Mouse (Mus musculus) gonadal fat pad, adult 2 months (tissue): ENCODE measurements around the gene Ccdc57. TPM values are rescaled to one million over a fixed set of nuclear protein-coding genes. Genes with fewer than 3 reads are reported as not detected.
"Not testable (repeated sequence)": the region's sequence is repeated elsewhere in the genome, so short reads cannot be mapped to it uniquely, and the experiment has no call there.

Experiments
- DNase-seq: peaks from one replicate; pipeline ENCODE4 v3.0.0-alpha.2; 2012; ENCODE audit warnings: low read depth
- polyA plus RNA-seq: library from polyadenylated mRNA; depleted of rRNA; stranded (reverse); fragments of >200 nt; gene quantifications from 2 replicates; pipeline ENCODE4 v1.2.3, GENCODE M21; 2012; rRNA removed

Gene Ccdc57
- polyA plus RNA-seq, 1 experiment = 5.6 TPM

GRCm38 (mm10) chr11:120784064-120784791 is 148.4 kb downstream of the Ccdc57 start, which contains the start of the genes Rfng and Gps1:
Gene Rfng (minus strand): TSS chr11:120784207.
Gene Gps1 (plus strand): TSS chr11:120784272.
- no peak for DNase-seq

- DNase-seq = no peak
These were observed 149.1 kb downstream of the Ccdc57 start for GRCm38 (mm10) chr11:120783426-120784063.

DNA sequence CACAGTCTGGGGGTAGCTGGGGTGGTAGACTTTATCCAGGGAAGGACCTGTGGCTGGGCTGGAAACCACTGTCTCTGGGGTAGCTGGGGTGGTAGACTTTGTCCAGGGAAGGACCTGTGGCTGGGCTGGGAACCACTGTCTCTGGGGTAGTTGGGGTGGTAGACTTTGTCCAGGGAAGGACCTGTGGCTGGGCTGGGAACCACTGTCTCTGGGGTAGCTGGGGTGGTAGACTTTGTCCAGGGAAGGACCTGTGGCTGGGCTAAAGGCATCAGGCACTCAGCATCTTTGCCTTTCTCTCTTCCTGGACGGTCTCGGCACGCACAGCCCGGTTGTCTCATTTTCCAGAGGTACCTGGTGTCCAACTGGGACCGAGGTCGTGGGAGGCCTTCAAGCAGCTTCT is 151.3 kb downstream of the Ccdc57 start:
- DNase-seq = not testable (repeated sequence)

DNA sequence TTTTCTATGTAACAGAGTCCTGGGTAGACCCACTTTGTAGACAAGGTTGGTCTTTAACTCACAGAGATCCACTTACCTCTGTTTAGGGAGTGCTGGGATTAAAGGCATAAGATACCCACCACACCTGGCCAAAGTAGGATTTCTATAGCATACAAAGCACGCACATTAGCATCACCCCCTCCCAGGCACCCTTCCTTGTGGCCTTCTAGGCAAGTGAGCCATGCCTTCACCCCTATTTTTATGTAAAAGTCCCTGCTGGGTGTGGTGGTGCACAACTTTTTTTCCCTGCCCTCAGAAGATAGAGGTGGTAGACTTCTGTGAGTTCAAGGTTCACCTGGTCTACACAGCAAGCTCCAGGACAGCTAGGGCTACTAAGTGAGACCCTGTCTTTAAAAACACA is 152.8 kb downstream of the Ccdc57 start:
- DNase-seq = no peak

DNA sequence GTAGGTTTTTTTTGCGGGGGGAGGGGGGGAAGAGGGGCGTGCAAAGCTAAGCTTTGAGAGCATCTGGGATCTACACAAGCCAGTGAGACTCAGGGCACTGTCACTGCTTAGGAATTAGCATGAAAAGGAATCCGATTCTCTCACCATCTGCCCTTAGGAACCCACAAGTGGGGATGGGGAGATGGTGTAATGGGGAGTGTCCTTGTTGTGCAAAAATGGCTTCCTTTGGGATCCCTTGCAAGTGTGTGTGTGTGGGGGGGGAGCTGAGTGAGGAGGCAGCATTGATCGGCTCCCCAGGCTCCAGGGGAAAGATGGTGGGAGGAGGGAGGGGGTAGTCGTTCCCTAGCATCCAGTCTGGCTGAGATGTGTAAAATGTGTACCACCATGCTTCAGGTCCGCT is 155.5 kb downstream of the Ccdc57 start:
- no peak for DNase-seq

Other genes with a start within 250 kb of the Ccdc57 start
- 84.6 and 100 TPM in 2 replicates for gene Cenpx, start 219.1 kb downstream of the Ccdc57 start, polyA plus RNA-seq
- 38.5 and 41.4 TPM in 2 replicates for gene Lrrc45, start 218.9 kb downstream of the Ccdc57 start, polyA plus RNA-seq
- gene Rac3, start 211.4 kb downstream of the Ccdc57 start, polyA plus RNA-seq = 18.2 and 19.0 TPM in 2 replicates
- 188 and 202 TPM in 2 replicates for gene Dcxr, start 205.6 kb downstream of the Ccdc57 start, polyA plus RNA-seq
- 121 and 130 TPM in 2 replicates for gene Cbr2, start 200.8 kb downstream of the Ccdc57 start, polyA plus RNA-seq
- 0.59 and 1.1 TPM in 2 replicates for gene Hmga1b, start 170.1 kb downstream of the Ccdc57 start, polyA plus RNA-seq
- 35.8 and 37.8 TPM in 2 replicates for gene Rfng, start 148.7 kb downstream of the Ccdc57 start, polyA plus RNA-seq
- gene Gps1, start 148.6 kb downstream of the Ccdc57 start, polyA plus RNA-seq = 207 and 231 TPM in 2 replicates
- 31.7 and 31.9 TPM in 2 replicates for gene Dus1l, start 136.5 kb downstream of the Ccdc57 start, polyA plus RNA-seq
- 2,531 and 4,379 TPM in 2 replicates for gene Fasn, start 108.3 kb downstream of the Ccdc57 start, polyA plus RNA-seq
- gene Slc16a3, start 15.6 kb upstream of the Ccdc57 start, polyA plus RNA-seq = 17.1 and 18.7 TPM in 2 replicates
- 85.3 and 94.0 TPM in 2 replicates for gene Csnk1d, start 58.5 kb upstream of the Ccdc57 start, polyA plus RNA-seq
- 0.85 and 1.3 TPM in 2 replicates for gene Cd7, start 106.5 kb upstream of the Ccdc57 start, polyA plus RNA-seq
- 2.6 and 4.5 TPM in 2 replicates for gene Sectm1b, start 130.7 kb upstream of the Ccdc57 start, polyA plus RNA-seq
- 4.4 and 5.8 TPM in 2 replicates for gene Sectm1a, start 148.3 kb upstream of the Ccdc57 start, polyA plus RNA-seq
- gene Tex19.2, start 185.8 kb upstream of the Ccdc57 start, polyA plus RNA-seq = 0.12 and 0.13 TPM in 2 replicates
- 0.05 and 0.06 TPM in 2 replicates for gene Tex19.1, start 213.3 kb upstream of the Ccdc57 start, polyA plus RNA-seq
- 0.14 TPM in 1 of 2 replicates, not detected in the other for gene Uts2r, start 227.4 kb upstream of the Ccdc57 start, polyA plus RNA-seq